Mouse (Mus musculus): Measurements from ENCODE around the gene Gm4175.
"Not testable (repeated sequence)": the region's sequence is repeated elsewhere in the genome, so short reads cannot be mapped to it uniquely, and the experiment has no call there.

Gene Gm4175

DNA sequence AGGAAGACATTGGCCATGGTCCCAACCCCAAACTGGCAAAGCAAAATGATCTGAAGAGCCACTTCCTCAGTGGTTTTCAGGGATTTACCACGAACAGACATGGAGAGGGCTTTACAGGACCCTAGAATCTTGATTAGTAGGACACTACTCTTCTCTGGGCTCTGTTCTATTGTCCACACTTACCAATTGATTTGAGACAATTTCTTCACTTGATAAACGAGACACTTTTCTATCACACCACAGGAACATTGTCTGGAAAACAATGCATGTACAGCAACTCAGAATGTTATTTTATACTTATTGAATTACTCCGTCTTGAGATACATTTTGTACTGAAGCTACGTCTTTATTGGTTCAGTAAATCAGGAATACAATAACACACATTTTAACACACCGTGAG lies at the start of gene Gm4175:
TSS of gene Gm4175 (minus strand) at position 101 of the 400 bp plus-strand sequence.
- not testable (repeated sequence) for DNase-seq (ENCODE audit: low spot score)

DNA sequence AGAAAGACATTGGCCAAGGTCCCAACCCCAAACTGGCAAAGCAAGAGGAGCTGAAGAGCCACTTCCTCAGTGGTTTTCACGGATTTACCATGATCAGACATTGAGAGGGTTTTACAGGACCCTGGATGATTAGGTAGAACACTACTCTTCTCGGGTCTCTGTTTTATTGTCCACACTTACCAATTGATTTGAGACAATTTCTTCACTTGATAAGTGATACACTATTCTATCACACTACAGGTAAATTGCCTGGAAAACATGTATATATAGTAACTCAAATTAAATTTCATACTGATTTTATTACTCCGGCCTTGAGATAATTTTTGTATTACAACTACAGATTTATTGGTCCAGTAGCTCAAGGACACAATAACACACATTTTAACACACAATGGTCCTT lies 35.4 kb upstream of the Gm4175 start, which contains the start of gene Gm4177:
TSS of gene Gm4177 (minus strand) at position 101 of the 400 bp plus-strand sequence.
- not testable (repeated sequence) for DNase-seq (ENCODE audit: low spot score)

Measured in adipocyte (in vitro differentiated cells).